Mouse (Mus musculus) adrenal gland, adult 8-10 months (tissue): ENCODE measurements at regions not wholly inside any gene's neighbourhood (a gene's known extent, or its start where the extent isn't known, plus 50 kb on each side); places are given as distances from the start of the nearest gene placed in this dataset.
A peak's percentile ranks its signal among the peaks of the same experiment; 100 is the strongest.

Source experiments
- DNase-seq: peaks from one replicate; pipeline ENCODE4 v3.0.0; 2022

- no peak for DNase-seq
Measured at GRCm38 (mm10) chr4:106175352-106175751, 140.7 kb upstream of the Usp24 start.

- peak; percentile 39 for DNase-seq
Measured at GRCm38 (mm10) chr4:106185745-106186501, 130.1 kb upstream of the Usp24 start.

GRCm38 (mm10) chr4:106186684-106187083 is 129.3 kb upstream of the Usp24 start:
- DNase-seq = peak; percentile 46

GRCm38 (mm10) chr4:106190248-106190647 is 125.8 kb upstream of the Usp24 start:
- no peak for DNase-seq

GRCm38 (mm10) chr4:106191331-106191730 is 124.7 kb upstream of the Usp24 start:
- no peak for DNase-seq

- DNase-seq = no peak
Measured at GRCm38 (mm10) chr4:106191843-106192242, 124.2 kb upstream of the Usp24 start.

- DNase-seq = no peak
Measured at GRCm38 (mm10) chr4:106193204-106193945, 122.6 kb upstream of the Usp24 start.

- no peak for DNase-seq
Measured at GRCm38 (mm10) chr4:106195497-106196166, 120.4 kb upstream of the Usp24 start.

- peak; percentile 45 for DNase-seq
Measured at GRCm38 (mm10) chr4:106199833-106200232, 116.2 kb upstream of the Usp24 start.

- no peak for DNase-seq
Measured at GRCm38 (mm10) chr4:106200241-106200640, 115.8 kb upstream of the Usp24 start.

GRCm38 (mm10) chr4:106202554-106202953 is 113.5 kb upstream of the Usp24 start:
- DNase-seq = no peak

GRCm38 (mm10) chr4:106205200-106205599 is 110.8 kb upstream of the Usp24 start:
- no peak for DNase-seq

- DNase-seq = no peak
Measured at GRCm38 (mm10) chr4:106206023-106206422, 110.0 kb upstream of the Usp24 start.

- no peak for DNase-seq
Measured at GRCm38 (mm10) chr4:106209465-106209864, 106.5 kb upstream of the Usp24 start.

- DNase-seq = no peak
Measured at GRCm38 (mm10) chr4:106209975-106210374, 106.0 kb upstream of the Usp24 start.

GRCm38 (mm10) chr4:106214170-106214569 is 101.8 kb upstream of the Usp24 start:
- no peak for DNase-seq

- DNase-seq = no peak
Measured at GRCm38 (mm10) chr4:106220621-106221020, 95.4 kb upstream of the Usp24 start.

GRCm38 (mm10) chr4:106225184-106225862 is 90.7 kb upstream of the Usp24 start:
- no peak for DNase-seq

- no peak for DNase-seq
Measured at GRCm38 (mm10) chr4:106227428-106227827, 88.6 kb upstream of the Usp24 start.

GRCm38 (mm10) chr4:106228534-106228933 is 87.5 kb upstream of the Usp24 start:
- DNase-seq = peak; percentile 56

GRCm38 (mm10) chr4:106229526-106229925 is 86.5 kb upstream of the Usp24 start:
- no peak for DNase-seq

- no peak for DNase-seq
Measured at GRCm38 (mm10) chr4:106232499-106232970, 83.5 kb upstream of the Usp24 start.

GRCm38 (mm10) chr4:106244384-106244819 is 71.6 kb upstream of the Usp24 start:
- DNase-seq = no peak
